Mouse (Mus musculus): ENCODE measurements around the gene Eif4b. TPM values are rescaled to one million over a fixed set of nuclear protein-coding genes. Genes with fewer than 3 reads are reported as not detected.

The Eif4b gene
- 100 to 1,000 TPM; 277 to 279 TPM for total RNA-seq (2023)

GRCm38 (mm10) chr15:102073559-102074069 lies at the start of gene Eif4b:
Gene Eif4b, plus strand, starts transcription at chr15:102073773.

DNA sequence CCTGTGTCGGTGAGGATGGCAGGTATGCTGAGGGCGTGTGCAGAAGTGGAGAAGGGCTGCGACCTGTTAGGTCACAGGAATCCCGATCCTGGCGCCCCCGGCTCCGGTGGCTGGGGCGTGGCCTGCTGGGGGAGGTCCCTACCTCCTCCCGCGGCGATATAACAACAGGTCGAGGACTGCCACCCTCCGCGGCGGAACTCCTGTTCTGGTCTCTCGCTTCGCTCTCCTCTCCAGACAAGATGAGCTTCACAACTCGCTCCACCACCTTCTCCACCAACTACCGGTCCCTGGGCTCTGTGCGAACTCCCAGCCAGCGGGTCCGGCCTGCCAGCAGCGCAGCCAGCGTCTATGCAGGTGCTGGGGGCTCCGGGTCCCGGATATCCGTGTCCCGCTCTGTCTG lies 45.5 kb upstream of the Eif4b start, which contains the start of gene Krt18:
Gene Krt18 (plus strand): TSS at position 141 of the 400 bp plus-strand sequence.

DNA sequence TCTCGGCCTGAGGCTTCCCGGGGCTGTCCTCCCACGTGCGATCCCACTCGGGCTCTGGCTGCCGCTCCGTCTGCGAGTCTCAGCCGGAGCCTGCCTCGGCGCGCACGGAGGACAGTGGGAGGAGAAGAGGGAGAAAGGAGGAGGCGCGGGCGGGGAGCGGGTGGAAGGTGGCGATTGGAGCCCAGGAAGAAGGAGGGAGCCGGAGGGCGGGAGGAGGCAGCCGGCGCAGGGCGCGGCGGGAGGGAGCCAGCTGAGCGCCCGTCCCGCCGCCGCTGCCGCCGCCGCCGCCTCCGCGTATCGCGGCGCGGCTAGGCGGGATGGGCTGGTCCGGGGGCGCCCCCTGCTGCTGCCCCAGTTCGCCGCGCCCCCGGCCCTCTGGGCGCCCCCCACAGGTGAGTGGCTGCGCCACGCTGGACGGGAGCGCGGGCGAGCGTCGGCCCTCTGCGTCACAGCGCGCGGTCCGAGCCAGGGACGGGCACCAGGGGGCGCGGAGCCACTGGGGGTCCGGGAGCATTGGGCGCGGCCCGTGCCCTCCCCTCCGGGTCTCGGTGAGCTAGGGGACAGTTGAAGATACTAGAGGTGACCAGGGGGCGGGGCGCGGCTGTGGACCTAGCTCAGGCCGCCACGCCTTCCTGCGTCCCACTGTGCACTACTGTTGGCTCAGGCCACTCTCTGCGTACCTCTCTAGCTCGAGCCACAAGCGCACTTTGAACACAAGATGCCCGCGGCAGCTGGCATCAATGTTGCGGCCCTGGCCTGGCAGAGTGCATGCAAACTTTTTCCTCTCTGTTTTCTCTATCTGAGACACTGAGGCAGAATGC lies 26.8 kb downstream of the Eif4b start, which contains the start of gene Tns2:
Gene Tns2 (plus strand): TSS at position 253 of the 821 bp plus-strand sequence.

DNA sequence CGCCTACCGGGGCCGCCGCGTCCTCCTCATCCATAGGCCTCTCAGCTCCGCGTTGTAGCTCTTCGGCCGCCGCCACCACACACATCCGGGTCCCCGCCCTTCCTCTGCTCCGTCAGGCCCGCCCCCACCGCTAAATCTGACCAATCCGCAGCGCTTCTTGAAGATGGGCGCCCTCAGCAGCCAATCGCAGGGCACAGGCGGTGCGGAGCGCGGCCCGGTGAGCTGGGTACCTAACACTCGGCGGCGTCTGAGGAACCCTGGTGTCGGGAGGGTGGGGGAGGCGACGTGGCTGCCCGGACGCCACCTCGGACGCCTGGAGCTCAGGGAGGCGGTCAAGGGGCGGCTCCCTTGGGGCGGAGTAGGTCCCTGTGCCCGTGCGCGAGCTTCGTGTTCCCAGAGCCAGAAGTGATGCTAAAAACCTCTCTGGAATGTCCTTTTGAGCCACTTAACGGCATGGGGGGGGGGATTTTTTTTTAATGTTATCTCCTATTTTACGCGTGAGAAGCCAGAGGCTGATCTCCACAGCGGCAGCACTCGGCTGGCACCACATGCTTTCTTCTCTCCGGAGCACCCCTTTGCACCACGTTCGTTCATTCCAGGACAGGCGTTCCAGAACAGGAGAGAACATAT lies 62.7 kb downstream of the Eif4b start, which contains the start of gene Spryd3:
Gene Spryd3 (minus strand): TSS at position 106 of the 630 bp plus-strand sequence.

GRCm38 (mm10) chr15:102144274-102144711 lies 70.7 kb downstream of the Eif4b start, which contains the start of gene Igfbp6:
Gene Igfbp6, plus strand, starts transcription at chr15:102144362.

Other genes starting within 250 kb of the Eif4b start
- not detected for gene Krt1, start 223.0 kb upstream of the Eif4b start, total RNA-seq (2023)
- gene Krt77, start 204.1 kb upstream of the Eif4b start, total RNA-seq (2023), result not detected
- gene Krt76, start 180.9 kb upstream of the Eif4b start, total RNA-seq (2023), result not detected
- not detected for gene Krt4, start 149.0 kb upstream of the Eif4b start, total RNA-seq (2023)
- gene Krt79, start 133.4 kb upstream of the Eif4b start, total RNA-seq (2023), result not detected
- not detected for gene Krt78, start 119.5 kb upstream of the Eif4b start, total RNA-seq (2023)
- gene Krt8, start 69.3 kb upstream of the Eif4b start, total RNA-seq (2023), result not detected
- gene Krt18, start 45.6 kb upstream of the Eif4b start, total RNA-seq (2023), result not detected
- gene Tns2, start 26.6 kb downstream of the Eif4b start, total RNA-seq (2023), result under 1 TPM; 0.26 to 0.83 TPM
- gene Spryd3, start 62.5 kb downstream of the Eif4b start, total RNA-seq (2023), result 10 to 100 TPM; 38.3 to 44.1 TPM
- gene Igfbp6, start 70.6 kb downstream of the Eif4b start, total RNA-seq (2023), result not detected
- 1 to 10 TPM; 4.5 to 5.7 TPM for gene Soat2, start 76.8 kb downstream of the Eif4b start, total RNA-seq (2023)
- 100 to 1,000 TPM; 112 to 129 TPM for gene Zfp740, start 129.5 kb downstream of the Eif4b start, total RNA-seq (2023)
- gene Csad, start 131.0 kb downstream of the Eif4b start, total RNA-seq (2023), result 10 to 100 TPM; 17.9 to 23.6 TPM
- gene Itgb7, start 158.2 kb downstream of the Eif4b start, total RNA-seq (2023), result 100 to 1,000 TPM; 699 to 803 TPM
- 10 to 100 TPM; 44.9 to 62.2 TPM for gene Rarg, start 183.7 kb downstream of the Eif4b start, total RNA-seq (2023)
- not detected for gene Gm9918, start 196.8 kb downstream of the Eif4b start, total RNA-seq (2023)
- 10 to 100 TPM; 35.3 to 39.6 TPM for gene Mfsd5, start 205.7 kb downstream of the Eif4b start, total RNA-seq (2023)
- 1 to 10 TPM; 5.4 to 6.7 TPM for gene Espl1, start 222.5 kb downstream of the Eif4b start, total RNA-seq (2023)

All from T-cell, adult 66 days (primary cell).